Mouse (Mus musculus): ENCODE results near the gene Cd6.

Gene Cd6

DNA sequence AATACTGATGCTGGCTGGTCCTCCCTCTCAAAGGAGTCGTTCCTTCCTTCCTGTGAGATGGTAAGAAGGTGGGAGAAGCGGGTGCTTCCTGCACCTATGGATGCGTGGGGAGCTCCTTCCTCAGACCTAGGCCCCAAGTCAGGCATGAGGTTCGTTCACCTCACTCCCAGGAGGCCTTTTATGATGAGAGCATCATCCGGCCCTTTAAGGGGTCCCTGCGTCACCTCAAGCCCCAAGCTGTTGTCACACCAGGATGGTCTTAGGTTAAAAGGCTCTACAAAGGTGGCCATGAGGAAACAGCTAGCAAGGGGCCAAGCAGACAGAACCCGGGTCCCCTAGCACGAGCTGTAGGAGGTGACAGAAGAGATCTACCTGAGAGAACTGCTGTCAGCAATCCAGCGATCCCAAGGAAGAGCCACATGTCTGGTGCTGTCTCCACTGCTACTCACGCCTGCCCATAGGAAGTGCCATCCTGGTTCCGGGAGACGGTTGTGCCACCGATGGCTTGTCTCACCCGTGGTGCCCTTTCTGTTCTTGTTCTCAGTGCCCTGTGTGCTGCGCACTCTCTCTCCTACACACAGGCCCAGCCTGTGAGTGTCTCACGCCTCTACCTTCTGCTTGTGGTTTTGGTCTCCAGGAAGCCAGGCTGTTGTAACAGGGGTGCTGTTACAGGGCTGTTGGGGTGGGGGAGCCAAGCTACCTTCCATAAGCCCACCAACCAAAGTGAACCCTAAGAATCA, at the start of gene Cd6:
Gene Cd6 (minus strand): TSS at position 623 of the 740 bp plus-strand sequence.
- no peak for DNase-seq (ENCODE audit: low spot score in 2 of 2)

DNA sequence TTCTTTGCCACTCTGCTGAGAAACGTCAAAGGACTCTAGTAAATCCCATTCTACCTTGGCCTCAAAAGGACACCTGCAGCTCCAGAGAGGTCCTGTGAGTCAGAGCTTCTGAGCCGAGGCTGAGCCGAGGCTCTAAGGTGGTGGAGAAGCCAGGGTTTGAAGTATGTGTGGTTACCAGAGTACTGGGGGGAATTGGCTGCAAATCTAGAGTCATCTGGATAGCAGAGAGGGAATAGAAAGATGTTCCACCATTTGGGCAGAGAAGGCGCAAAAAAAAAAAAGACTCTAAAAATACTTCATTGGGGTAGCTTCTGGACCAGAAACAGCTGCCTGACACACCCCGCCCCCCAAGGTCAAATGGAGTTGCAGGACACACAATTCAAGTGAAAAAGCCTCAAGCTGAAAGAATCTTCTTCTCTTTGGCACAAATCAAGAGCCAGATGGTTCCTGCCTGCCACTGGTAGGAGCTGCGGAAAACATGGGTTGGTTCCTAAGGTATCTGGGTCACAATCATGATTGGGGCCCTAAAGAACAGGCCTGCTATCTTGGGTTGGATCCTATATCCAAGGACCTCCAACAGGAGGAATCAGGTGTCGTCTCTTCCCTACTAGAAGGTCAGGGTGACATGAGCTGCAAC, 48.5 kb upstream of the Cd6 start:
- no peak for DNase-seq (ENCODE audit: low spot score in 2 of 2)

DNA sequence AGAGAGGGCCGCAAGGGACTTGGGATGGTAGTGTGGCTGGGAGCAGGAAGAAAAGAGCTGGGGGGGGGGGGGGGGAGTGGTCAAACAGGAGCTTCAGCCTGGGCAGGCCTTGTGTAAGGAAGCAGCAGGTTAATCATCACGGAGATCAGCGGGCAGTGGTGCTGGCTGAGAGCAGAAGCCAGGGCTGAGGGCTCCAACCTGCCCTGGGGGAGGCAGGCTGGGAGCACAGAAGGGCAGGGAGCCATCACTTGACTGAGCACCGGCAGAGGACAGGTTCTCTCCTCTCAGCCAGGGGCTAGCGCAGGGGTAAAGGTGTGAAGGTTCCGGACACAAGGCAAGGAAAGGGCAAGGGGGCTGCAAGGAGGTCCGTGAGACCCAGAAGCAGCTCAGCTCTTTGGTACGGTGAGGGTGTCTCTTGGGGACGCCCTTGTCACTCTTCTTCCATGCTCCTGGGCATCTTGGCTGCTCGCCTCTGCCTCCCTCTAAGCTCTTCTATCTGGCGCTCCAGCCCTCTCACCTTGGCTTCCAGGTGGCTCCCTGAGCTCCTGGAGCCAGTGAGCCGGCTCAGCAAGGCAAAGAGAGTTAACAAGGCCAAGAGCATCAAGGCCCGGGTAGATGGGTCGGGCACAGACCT, 41.6 kb upstream of the Cd6 start:
- DNase-seq (ENCODE audit: low spot score in 2 of 2) = no peak

DNA sequence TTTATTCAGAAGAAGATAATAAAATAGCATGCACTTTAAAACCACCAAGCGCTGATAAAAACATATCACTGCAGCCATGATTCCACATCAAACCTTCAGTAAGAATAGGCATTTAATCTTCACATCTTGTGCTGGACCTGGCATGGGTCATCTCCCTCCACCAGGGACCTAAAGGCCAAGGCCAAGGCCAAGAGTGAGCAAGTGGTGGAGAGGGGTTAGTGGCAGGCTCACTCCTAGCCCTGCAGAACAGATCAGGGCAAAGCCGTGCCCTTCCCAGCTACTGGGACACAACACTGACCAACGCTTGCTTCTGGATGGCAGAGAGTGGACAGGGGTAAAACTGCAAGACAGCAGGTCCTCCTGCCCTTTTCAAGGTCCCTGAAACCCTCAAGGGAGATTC, 40.8 kb upstream of the Cd6 start:
- no peak for DNase-seq (ENCODE audit: low spot score in 2 of 2)

- DNase-seq (ENCODE audit: low spot score in 2 of 2) = no peak
Measured at GRCm38 (mm10) chr19:10869886-10870527, 40.1 kb upstream of the Cd6 start, which contains the start of gene Tmem132a. Tmem132a (minus strand) TSS chr19:10869940.

GRCm38 (mm10) chr19:10869241-10869885, 39.5 kb upstream of the Cd6 start:
- DNase-seq (ENCODE audit: low spot score in 2 of 2) = peak; percentile 71 to 74

DNA sequence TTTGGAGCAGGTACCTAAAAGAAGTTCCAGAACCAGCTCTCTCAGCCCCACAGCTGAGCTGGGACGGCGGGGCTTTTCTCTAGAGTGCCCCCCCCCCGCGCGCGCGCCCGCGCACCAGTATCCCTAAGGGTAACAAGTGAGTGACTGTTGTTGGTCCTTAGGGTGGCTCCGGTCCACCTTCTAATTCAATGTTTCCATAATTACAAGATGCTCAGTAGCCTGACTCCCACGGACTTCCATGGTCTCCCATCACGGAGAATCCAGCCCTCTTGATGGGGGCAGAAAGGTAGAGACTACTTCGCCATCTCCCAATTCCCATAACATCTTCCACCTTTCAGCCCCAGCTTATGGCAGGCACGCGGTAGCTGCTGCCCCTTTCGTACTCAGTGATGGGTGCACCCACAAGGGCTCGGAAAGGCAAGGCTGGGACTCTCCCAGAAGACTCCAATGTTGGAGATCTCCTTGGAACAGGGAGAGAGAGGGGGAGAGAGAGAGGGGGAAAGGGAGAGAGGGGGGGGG, 38.8 kb upstream of the Cd6 start:
- DNase-seq (ENCODE audit: low spot score in 2 of 2) = no peak

DNA sequence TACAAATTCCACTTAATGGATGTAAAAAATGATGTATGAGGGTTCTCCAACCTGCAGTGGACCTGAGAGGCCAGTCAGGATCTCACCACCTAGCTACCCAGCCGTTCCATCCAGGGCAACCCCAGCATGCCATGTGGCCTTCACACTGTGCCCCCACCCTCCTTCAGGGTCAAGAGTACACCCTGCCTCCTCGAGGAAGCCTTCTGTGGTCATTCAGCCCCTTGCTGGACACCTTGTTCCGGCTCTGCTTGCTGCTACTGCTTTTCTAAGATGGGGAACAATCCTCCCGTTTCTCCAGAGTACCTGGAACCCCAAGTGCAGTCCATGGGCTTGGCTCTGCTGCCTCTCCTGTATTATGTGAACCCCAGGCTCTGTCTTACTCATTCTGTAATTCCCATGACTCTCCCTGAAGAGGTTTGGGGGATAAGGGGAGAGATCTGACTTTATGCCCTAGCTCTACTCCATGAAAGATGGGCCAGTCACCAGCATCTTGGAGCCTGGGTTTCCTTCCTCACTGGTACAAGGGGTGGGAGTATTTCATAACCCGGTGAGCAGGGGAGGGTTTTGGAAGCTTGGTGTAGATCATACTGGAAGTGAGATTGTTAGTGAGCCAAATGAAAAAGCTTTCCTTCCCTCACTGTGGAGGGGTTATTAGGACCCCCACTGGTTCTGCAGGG, 38.2 kb upstream of the Cd6 start:
- DNase-seq (ENCODE audit: low spot score in 2 of 2) = no peak

- no peak for DNase-seq (ENCODE audit: low spot score in 2 of 2)
Measured at GRCm38 (mm10) chr19:10866351-10866750, 36.5 kb upstream of the Cd6 start.

DNA sequence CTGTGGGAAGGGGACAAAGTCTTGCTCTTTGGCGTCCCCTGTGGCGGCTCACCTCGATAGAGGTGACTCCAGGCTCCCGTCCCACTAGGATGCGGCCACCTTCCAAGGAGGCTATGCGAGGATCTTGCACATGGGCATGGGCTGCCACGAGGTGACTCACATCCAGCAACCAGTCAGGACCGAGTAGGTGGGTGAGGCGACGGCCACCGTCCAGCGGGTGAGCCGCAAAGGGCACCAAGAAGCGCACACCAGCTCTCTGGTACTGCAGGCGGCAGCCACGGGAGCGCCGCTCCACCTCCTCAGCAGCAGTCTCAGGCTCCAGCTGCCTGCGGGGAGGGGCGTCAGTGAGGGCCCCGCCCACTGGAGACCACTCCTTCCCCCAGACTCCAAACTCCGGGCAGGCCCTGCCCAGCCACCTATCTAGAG, 30.2 kb upstream of the Cd6 start:
- no peak for DNase-seq (ENCODE audit: low spot score in 2 of 2)

- no peak for DNase-seq (ENCODE audit: low spot score in 2 of 2)
Measured at GRCm38 (mm10) chr19:10856520-10856919, 26.7 kb upstream of the Cd6 start.

DNA sequence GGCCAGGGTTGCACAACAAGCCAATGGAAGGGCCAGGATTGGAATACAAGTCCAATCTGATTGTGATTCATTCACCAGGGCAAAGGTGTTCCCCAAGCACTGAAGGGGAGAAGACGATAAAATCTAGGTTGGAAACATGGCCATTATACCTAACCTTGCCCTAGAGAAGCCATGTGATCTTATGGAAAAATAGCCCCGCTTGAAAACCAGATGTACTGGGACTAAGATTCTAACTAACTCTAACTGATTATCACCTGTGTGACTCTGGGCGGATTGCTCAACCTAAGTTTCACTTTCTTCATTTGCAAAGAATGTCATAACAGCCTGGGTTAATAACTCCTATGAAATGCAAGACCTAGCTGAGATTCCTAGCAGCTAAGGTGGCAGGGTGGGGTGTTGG, 25.6 kb upstream of the Cd6 start:
- DNase-seq (ENCODE audit: low spot score in 2 of 2) = no peak

- no peak for DNase-seq (ENCODE audit: low spot score in 2 of 2)
Measured at GRCm38 (mm10) chr19:10847311-10848087, 17.6 kb upstream of the Cd6 start.

DNA sequence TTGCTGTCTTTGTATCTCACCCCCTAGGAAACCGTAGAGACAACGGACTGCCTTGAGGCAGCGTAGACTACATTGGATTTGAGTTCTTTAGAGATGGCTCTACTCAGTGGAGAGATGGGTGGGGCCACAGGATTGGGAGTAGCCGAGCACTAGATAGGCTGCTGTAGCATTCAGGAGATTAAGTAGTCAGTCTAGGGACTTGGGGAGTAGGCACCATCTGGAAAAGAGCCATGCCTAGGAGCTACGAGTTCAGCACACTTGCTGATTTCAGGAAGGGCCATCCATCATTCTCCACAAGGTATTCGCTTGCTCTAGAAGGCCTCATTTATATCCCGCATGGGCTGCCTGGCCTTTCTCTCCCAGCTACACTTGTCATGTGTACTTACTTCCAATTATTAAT, 16.3 kb upstream of the Cd6 start:
- DNase-seq (ENCODE audit: low spot score in 2 of 2) = no peak

DNA sequence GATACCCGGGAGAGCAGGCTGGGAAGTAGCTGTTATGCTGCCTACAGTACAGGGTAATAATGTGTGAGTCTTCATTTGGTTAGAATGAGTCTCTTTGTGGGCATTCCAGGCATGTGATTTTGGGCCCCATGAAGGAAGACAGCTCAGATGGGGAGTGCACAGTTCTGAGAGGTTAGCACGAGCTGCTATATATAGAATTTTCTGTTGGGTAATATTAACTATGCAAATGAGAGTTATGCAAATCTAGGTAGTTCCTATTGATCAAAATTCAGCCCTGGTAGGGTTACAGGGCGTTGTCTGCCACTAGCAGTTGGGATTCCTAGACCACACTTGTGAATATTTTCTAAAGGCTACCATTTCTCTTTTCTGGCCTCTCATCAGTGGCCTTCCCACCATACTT, 15.6 kb upstream of the Cd6 start:
- no peak for DNase-seq (ENCODE audit: low spot score in 2 of 2)

DNA sequence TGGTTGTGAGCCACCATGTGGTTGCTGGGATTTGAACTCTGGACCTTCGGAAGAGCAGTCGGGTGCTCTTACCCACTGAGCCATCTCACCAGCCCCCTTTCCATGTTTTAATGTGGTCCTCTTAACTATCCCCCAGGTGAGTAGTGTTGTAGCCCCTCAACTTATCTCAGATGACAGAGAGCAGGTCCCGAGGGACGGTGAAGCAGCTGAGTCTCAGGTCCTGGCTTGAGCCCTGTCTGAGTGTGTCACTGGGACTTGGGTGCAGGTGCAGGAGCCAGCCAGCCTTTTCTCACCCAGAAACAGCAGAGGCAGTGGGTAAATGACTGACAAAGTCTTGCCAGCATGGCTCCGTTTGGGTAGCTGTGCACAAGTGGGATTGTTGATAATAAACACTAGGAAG, 14.3 kb upstream of the Cd6 start:
- peak in 1 of 2 experiments; percentile 15 for DNase-seq (ENCODE audit: low spot score in 2 of 2)

- peak in 1 of 2 experiments; percentile 15 for DNase-seq (ENCODE audit: low spot score in 2 of 2)
Measured at GRCm38 (mm10) chr19:10842914-10843313, 13.1 kb upstream of the Cd6 start.

- DNase-seq (ENCODE audit: low spot score in 2 of 2) = peak in 1 of 2 experiments; percentile 21
Measured at GRCm38 (mm10) chr19:10841721-10842626, 12.1 kb upstream of the Cd6 start.
